ENCODE assay signal across 18 mouse cellular contexts in the genomic region with DNA sequence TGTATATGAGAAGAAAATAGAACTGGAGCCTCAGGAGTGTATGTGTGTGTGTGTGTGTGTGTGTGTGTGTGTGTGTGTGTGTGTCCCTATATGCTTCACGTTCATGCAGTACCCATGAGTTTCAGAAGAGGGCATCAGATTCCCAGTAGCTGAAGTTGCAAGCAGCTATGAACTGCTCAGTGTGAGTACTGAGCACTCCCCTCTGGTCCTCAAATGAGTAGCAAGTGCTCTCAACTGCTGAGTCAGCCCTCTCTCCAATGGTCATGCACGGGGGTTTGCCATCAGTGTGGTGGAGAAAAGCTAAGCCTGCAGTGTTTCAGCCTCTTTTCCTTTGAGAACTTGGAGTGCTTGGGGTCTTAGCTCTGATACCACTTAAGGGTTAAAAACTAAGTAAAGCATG.
DNase-seq lines count a peak whose midpoint lies in the region; ATAC-seq and TF ChIP-seq lines count a peak whose summit lies in the region.
"Had no signal": no experiment of that assay in that cellular context is flagged by ENCODE, and none has a peak within 500 bp of the region (broad histone marks: within the 10 kb centered on the region; RNA-seq: fewer than 3 reads in every experiment).

No protein-coding gene starts in this region.

- H3K79me2 ChIP-seq in MEL (ENCODE audit: control insufficient read depth, insufficient read depth, low read length, poor library complexity), result no peaks in the 10 kb centered on the region

- no peak overlapping the region for H3K4me3 ChIP-seq in hindbrain, embryonic 16.5 days (ENCODE audit: low read length)
- no peak overlapping the region for H3K4me3 ChIP-seq in hindbrain, embryonic 14.5 days (replicated peaks; ENCODE audit: low read length)
- H3K4me3 ChIP-seq in megakaryocyte, embryonic 14.5 days (replicated peaks), result peak overlapping the region; percentile 18
- H3K4me3 ChIP-seq in MEL (ENCODE audit: control insufficient read depth in 1 of 2, insufficient read depth in 1 of 2, low read depth in 2 of 2, low read length in 2 of 2), result no peak overlapping the region
- H3K4me3 ChIP-seq in midbrain, postnatal 0 days (ENCODE audit: low read depth, low read length), result no peak overlapping the region
- H3K4me3 ChIP-seq: embryonic facial prominence, embryonic 15.5 days; forebrain, embryonic 13.5 days; heart, embryonic 10.5 days; limb, embryonic 15.5 days had no signal

- DNase-seq in hindbrain, embryonic 14.5 days (ENCODE audit: low spot score), result no peak
- DNase-seq in MEL (ENCODE audit: low read depth, low spot score), result no peak
- no peak for DNase-seq in midbrain, postnatal 0 days (ENCODE audit: low spot score)
- DNase-seq in spleen, postnatal 36 days (ENCODE audit: low spot score in 2 of 2), result no peak
- DNase-seq in embryo, embryonic 10.5 days (ENCODE audit: low spot score), result no peak
- DNase-seq: cerebellum, adult 11 months; heart, postnatal 36 days; kidney, adult 2 months; right cerebral cortex, postnatal 4 days; thymus, postnatal 14 days had no signal

- no peaks in the 10 kb centered on the region for H3K27me3 ChIP-seq in hindbrain, embryonic 16.5 days (replicated peaks; ENCODE audit: control insufficient read depth, insufficient read depth, low read length)
- H3K27me3 ChIP-seq in hindbrain, embryonic 14.5 days (ENCODE audit: control insufficient read depth, insufficient read depth, low read length), result no peaks in the 10 kb centered on the region
- H3K27me3 ChIP-seq in megakaryocyte, embryonic 14.5 days (replicated peaks), result no peaks in the 10 kb centered on the region
- H3K27me3 ChIP-seq in MEL (ENCODE audit: control insufficient read depth in 1 of 2, insufficient read depth in 2 of 2, low read length in 2 of 2), result no peaks in the 10 kb centered on the region
- no peaks in the 10 kb centered on the region for H3K27me3 ChIP-seq in midbrain, postnatal 0 days (ENCODE audit: insufficient read depth, low read length)
- H3K27me3 ChIP-seq: embryonic facial prominence, embryonic 15.5 days; forebrain, embryonic 13.5 days; limb, embryonic 15.5 days had no signal

- no peak overlapping the region for H3K4me2 ChIP-seq in hindbrain, embryonic 16.5 days (ENCODE audit: low read length)
- no peak overlapping the region for H3K4me2 ChIP-seq in hindbrain, embryonic 14.5 days (replicated peaks)
- no peak overlapping the region for H3K4me2 ChIP-seq in midbrain, postnatal 0 days (ENCODE audit: low read depth, low read length, poor library complexity, severe bottlenecking)
- H3K4me2 ChIP-seq: embryonic facial prominence, embryonic 15.5 days; forebrain, embryonic 13.5 days; limb, embryonic 15.5 days had no signal

- TF ChIP-seq EP300 in MEL (IDR thresholded peaks at IDR 0.05; ENCODE audit: low read depth in 1 of 2, low read length in 2 of 2), result no peak

- peaks cover 11% of the 10 kb centered on the region for H3K4me1 ChIP-seq in hindbrain, embryonic 16.5 days (ENCODE audit: control insufficient read depth, insufficient read depth, low read depth, low read length)
- H3K4me1 ChIP-seq in hindbrain, embryonic 14.5 days (replicated peaks; ENCODE audit: control insufficient read depth, insufficient read depth, low read length), result peaks cover 14% of the 10 kb centered on the region
- H3K4me1 ChIP-seq in megakaryocyte, embryonic 14.5 days, result peaks cover 78% of the 10 kb centered on the region
- H3K4me1 ChIP-seq in MEL (ENCODE audit: control insufficient read depth in 1 of 2, insufficient read depth in 2 of 2, low read length in 2 of 2), result peaks cover 15 to 27% of the 10 kb centered on the region in 2 experiments
- H3K4me1 ChIP-seq in midbrain, postnatal 0 days (ENCODE audit: insufficient read depth, low read length), result peaks cover 4% of the 10 kb centered on the region; the same call in 1 of the 2 replicates
- H3K4me1 ChIP-seq: embryonic facial prominence, embryonic 15.5 days; limb, embryonic 15.5 days had no signal

- H3K9ac ChIP-seq in hindbrain, embryonic 16.5 days (ENCODE audit: low read depth, low read length), result no peak overlapping the region
- no peak overlapping the region for H3K9ac ChIP-seq in hindbrain, embryonic 14.5 days
- H3K9ac ChIP-seq in MEL (ENCODE audit: control insufficient read depth, low read depth, low read length, poor library complexity, severe bottlenecking), result no peak overlapping the region
- no peak overlapping the region for H3K9ac ChIP-seq in midbrain, postnatal 0 days (replicated peaks; ENCODE audit: low read length, poor library complexity, severe bottlenecking)
- H3K9ac ChIP-seq: embryonic facial prominence, embryonic 15.5 days; forebrain, embryonic 13.5 days; limb, embryonic 15.5 days had no signal

- no peak for TF ChIP-seq POLR2A in MEL (IDR thresholded peaks at IDR 0.05; ENCODE audit: control insufficient read depth in 1 of 2, insufficient read depth in 1 of 2, low read depth in 1 of 2, low read length in 2 of 2, poor library complexity in 1 of 2)

- H3K27ac ChIP-seq in hindbrain, embryonic 16.5 days (ENCODE audit: low read depth, low read length), result no peak overlapping the region
- no peak overlapping the region for H3K27ac ChIP-seq in hindbrain, embryonic 14.5 days
- peak overlapping the region; percentile 63 for H3K27ac ChIP-seq in MEL (ENCODE audit: control insufficient read depth, low read depth, low read length)
- no peak overlapping the region for H3K27ac ChIP-seq in midbrain, postnatal 0 days (ENCODE audit: low read depth, low read length)
- H3K27ac ChIP-seq: embryonic facial prominence, embryonic 15.5 days; forebrain, embryonic 13.5 days; heart, embryonic 10.5 days; limb, embryonic 15.5 days; macrophage had no signal

- peak in 2 of 3 experiments; percentile 8 to 28; a peak in 3 of 6 replicates for TF ChIP-seq CTCF in MEL (IDR thresholded peaks at IDR 0.05 in 2 of 3, conservative IDR thresholded peaks at IDR 0.05 in 1 of 3; ENCODE audit: control insufficient read depth in 1 of 3, insufficient read depth in 1 of 3, low read depth in 2 of 3, low read length in 3 of 3, poor library complexity in 1 of 3, severe bottlenecking in 1 of 3)
- 0 out of 2 replicates have a peak, but pooled peaks have one; percentile 19 for TF ChIP-seq CTCF in midbrain, postnatal 0 days (IDR thresholded peaks at IDR 0.05)

- ATAC-seq in hindbrain, embryonic 16.5 days, result peak; percentile 31; the same call in 1 of the 2 replicates
- ATAC-seq in hindbrain, embryonic 14.5 days (ENCODE audit: low FRiP score), result no peak
- no peak for ATAC-seq in megakaryocyte, adult 5-6 weeks (ENCODE audit: poor library complexity, severe bottlenecking)
- ATAC-seq in midbrain, postnatal 0 days (ENCODE audit: low FRiP score), result no peak
- ATAC-seq: forebrain, embryonic 13.5 days had no signal

- H3K9me3 ChIP-seq in hindbrain, embryonic 16.5 days (ENCODE audit: control insufficient read depth, low read length), result no peaks in the 10 kb centered on the region
- H3K9me3 ChIP-seq in hindbrain, embryonic 14.5 days (ENCODE audit: control insufficient read depth, low read length), result no peaks in the 10 kb centered on the region
- H3K9me3 ChIP-seq in megakaryocyte, embryonic 14.5 days, result no peaks in the 10 kb centered on the region
- H3K9me3 ChIP-seq in MEL (replicated peaks; ENCODE audit: insufficient read depth, low read length), result no peaks in the 10 kb centered on the region
- H3K9me3 ChIP-seq in midbrain, postnatal 0 days (ENCODE audit: low read length), result no peaks in the 10 kb centered on the region
- H3K9me3 ChIP-seq: embryonic facial prominence, embryonic 15.5 days; forebrain, embryonic 13.5 days; heart, embryonic 10.5 days; limb, embryonic 15.5 days had no signal

- H3K36me3 ChIP-seq in hindbrain, embryonic 16.5 days (ENCODE audit: control insufficient read depth, insufficient read depth, low read length), result no peaks in the 10 kb centered on the region
- H3K36me3 ChIP-seq in hindbrain, embryonic 14.5 days (replicated peaks; ENCODE audit: control insufficient read depth, insufficient read depth), result no peaks in the 10 kb centered on the region
- peaks cover 4% of the 10 kb centered on the region for H3K36me3 ChIP-seq in megakaryocyte, embryonic 14.5 days (replicated peaks; ENCODE audit: low read length)
- peaks cover 0 to 34% of the 10 kb centered on the region in 2 experiments; a peak in 2 of 4 replicates for H3K36me3 ChIP-seq in MEL (ENCODE audit: control insufficient read depth in 1 of 2, insufficient read depth in 2 of 2, low read length in 2 of 2)
- no peaks in the 10 kb centered on the region for H3K36me3 ChIP-seq in midbrain, postnatal 0 days (ENCODE audit: insufficient read depth, low read length)
- H3K36me3 ChIP-seq: embryonic facial prominence, embryonic 15.5 days; heart, embryonic 10.5 days had no signal

- 90% methylated on average over 2 of the region's 2 CpGs for WGBS in hindbrain, embryonic 16.5 days
- 87% methylated on average over 2 of the region's 2 CpGs for WGBS in hindbrain, embryonic 14.5 days
- WGBS in midbrain, postnatal 0 days, result 82% methylated on average over 2 of the region's 2 CpGs

- no peak; the same call in 1 of the 2 replicates for TF ChIP-seq RAD21 in MEL (IDR thresholded peaks at IDR 0.05; ENCODE audit: low read depth, low read length)

TF ChIP-seq in MEL, 35 proteins besides CTCF, POLR2A, EP300 and RAD21:
- TF ChIP-seq UBTF (IDR thresholded peaks at IDR 0.05; ENCODE audit: borderline replicate concordance, insufficient read depth, low read depth, low read length), result no peak
- no peak for TF ChIP-seq ZC3H11A (IDR thresholded peaks at IDR 0.05; ENCODE audit: low read depth, low read length)
- TF ChIP-seq TCF12 (IDR thresholded peaks at IDR 0.05; ENCODE audit: low read depth, low read length), result no peak
- no peak for TF ChIP-seq TBP (IDR thresholded peaks at IDR 0.05; ENCODE audit: low read depth, low read length)
- no peak for TF ChIP-seq ZNF384 (IDR thresholded peaks at IDR 0.05; ENCODE audit: low read depth, low read length)
- no peak for TF ChIP-seq ZMIZ1 (IDR thresholded peaks at IDR 0.05; ENCODE audit: low read depth, low read length)
- TF ChIP-seq GATA1 (IDR thresholded peaks at IDR 0.05; ENCODE audit: low read depth, low read length), result no peak
- no peak for TF ChIP-seq HCFC1 (IDR thresholded peaks at IDR 0.05; ENCODE audit: low read depth, low read length)
- no peak for TF ChIP-seq ZKSCAN1 (IDR thresholded peaks at IDR 0.05; ENCODE audit: low read depth, low read length)
- TF ChIP-seq POLR2AphosphoS5 (IDR thresholded peaks at IDR 0.05; ENCODE audit: borderline replicate concordance, low read depth, low read length), result no peak
- no peak for TF ChIP-seq USF2 (IDR thresholded peaks at IDR 0.05; ENCODE audit: borderline replicate concordance in 1 of 2, insufficient read depth in 1 of 2, low read depth in 1 of 2, low read length in 2 of 2)
- no peak for TF ChIP-seq SIN3A (IDR thresholded peaks at IDR 0.05; ENCODE audit: low read length)
- no peak for TF ChIP-seq SMC3 (IDR thresholded peaks at IDR 0.05; ENCODE audit: low read depth, low read length)
- no peak for TF ChIP-seq CHD1 (IDR thresholded peaks at IDR 0.05; ENCODE audit: low read depth, low read length)
